Mouse (Mus musculus) myocyte (in vitro differentiated cells): ENCODE data around the gene Zfp423. TPM values are rescaled to one million over a fixed set of nuclear protein-coding genes. Genes with fewer than 3 reads are reported as not detected.

ENCODE experiments used
- H3K27me3 ChIP-seq: one replicate; pipeline ENCODE4 v1.6.1; 2011; ENCODE audit not compliant: control insufficient read depth, insufficient read depth, insufficient read length
- H3K36me3 ChIP-seq: one replicate; pipeline ENCODE4 v1.6.1; 2011; ENCODE audit not compliant: control insufficient read depth, insufficient read depth
- H3K4me2 ChIP-seq: one replicate; pipeline ENCODE4 v1.6.1; 2011; ENCODE audit warnings: low read depth, control low read depth
- H3K4me3 ChIP-seq: one replicate; pipeline ENCODE4 v1.5.1; 2011; ENCODE audit warnings: mild to moderate bottlenecking, control low read depth, moderate library complexity
- H3K79me2 ChIP-seq: one replicate; pipeline ENCODE4 v1.6.1; 2011; ENCODE audit not compliant: control insufficient read depth, insufficient read depth
- H3ac ChIP-seq: one replicate; pipeline ENCODE4 v1.6.1; 2011; ENCODE audit not compliant: control insufficient read depth, insufficient read length
- CEBPB ChIP-seq: IDR thresholded peaks from 2 replicates; pipeline ENCODE4 v1.6.1; 2011; ENCODE audit warnings: mild to moderate bottlenecking, moderate library complexity; ENCODE audit not compliant: poor library complexity, insufficient read depth, severe bottlenecking
- E2F4 ChIP-seq: IDR thresholded peaks from one replicate; pipeline ENCODE4 v1.6.1; 2011; ENCODE audit warnings: mild to moderate bottlenecking, control low read depth, moderate library complexity; ENCODE audit not compliant: insufficient read depth
- MAX ChIP-seq: IDR thresholded peaks from one replicate; pipeline ENCODE4 v1.6.1; 2011; ENCODE audit warnings: low read depth, mild to moderate bottlenecking, control low read depth
- MYOD1 ChIP-seq, 3 experiments: IDR thresholded peaks; one replicate each; pipeline ENCODE4 v1.6.1; 2011; ENCODE audit warnings: control low read depth in 2 of 3, low read depth in 2 of 3, mild to moderate bottlenecking in 2 of 3, moderate library complexity in 1 of 3; ENCODE audit not compliant: insufficient read length in 2 of 3, control insufficient read depth in 1 of 3
- MYOG ChIP-seq, 3 experiments: IDR thresholded peaks; one replicate each; pipeline ENCODE4 v1.6.1; 2011; ENCODE audit warnings: control low read depth in 2 of 3, low read depth in 2 of 3, mild to moderate bottlenecking in 2 of 3; ENCODE audit not compliant: insufficient read length in 2 of 3, control insufficient read depth in 1 of 3, insufficient read depth in 1 of 3
- POLR2A ChIP-seq: IDR thresholded peaks from one replicate; pipeline ENCODE4 v1.6.1; 2011; ENCODE audit warnings: low read depth, mild to moderate bottlenecking, control low read depth, moderate library complexity; ENCODE audit not compliant: insufficient read length
- POLR2AphosphoS2 ChIP-seq: IDR thresholded peaks from one replicate; pipeline ENCODE4 v1.6.1; 2011; ENCODE audit warnings: low read depth, control low read depth; ENCODE audit not compliant: insufficient read length
- REST ChIP-seq: IDR thresholded peaks from one replicate; pipeline ENCODE4 v1.6.1; 2011; ENCODE audit warnings: mild to moderate bottlenecking, control low read depth, moderate library complexity; ENCODE audit not compliant: insufficient read depth, insufficient read length
- SRF ChIP-seq: IDR thresholded peaks from one replicate; pipeline ENCODE4 v1.6.1; 2011; ENCODE audit warnings: low read depth; ENCODE audit not compliant: control insufficient read depth, insufficient read length
- TCF12 ChIP-seq: IDR thresholded peaks from one replicate; pipeline ENCODE4 v1.6.1; 2011; ENCODE audit warnings: mild to moderate bottlenecking, control low read depth; ENCODE audit not compliant: poor library complexity, insufficient read depth, severe bottlenecking
- TCF3 ChIP-seq: IDR thresholded peaks from one replicate; pipeline ENCODE4 v1.6.1; 2011; ENCODE audit warnings: low read depth, control low read depth; ENCODE audit not compliant: insufficient read length
- USF1 ChIP-seq: IDR thresholded peaks from one replicate; pipeline ENCODE4 v1.6.1; 2011; ENCODE audit warnings: low read depth, mild to moderate bottlenecking, control low read depth, moderate library complexity
- polyA plus RNA-seq: library from polyadenylated mRNA; unstranded; fragments of >200 nt; fragmentation: generic; extraction: Trizol; gene quantifications from one replicate; pipeline ENCODE4 v1.2.1, GENCODE M21; 2012; ENCODE audit warnings: missing spikeins

Zfp423 gene
- polyA plus RNA-seq, 1 experiment = 0.04 TPM

DNA sequence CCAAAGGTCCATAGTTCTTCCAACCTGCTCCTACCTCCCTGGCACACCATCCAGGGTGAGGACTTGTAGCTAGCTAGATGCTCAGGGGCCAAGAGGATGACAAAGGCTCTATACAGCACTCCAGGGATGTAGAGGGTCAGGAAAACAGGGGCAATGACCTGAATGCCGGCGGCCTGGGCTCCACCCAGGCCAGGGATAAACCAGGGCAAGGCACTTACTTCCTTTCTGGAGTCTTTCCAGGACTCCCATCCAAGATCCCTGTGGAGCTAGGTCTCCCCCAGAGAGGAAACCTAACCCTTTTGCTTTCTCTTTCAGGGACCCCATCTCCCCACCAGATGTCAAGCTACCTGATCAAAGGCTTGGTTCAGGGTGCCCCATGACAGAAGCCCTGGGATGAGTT is 30.5 kb downstream of the Zfp423 start:
- Histone ChIP-seq H3K27me3 (no peaks in the 10 kb centered on the region), H3K4me3 (no peak overlapping the region), H3K4me2 (no peak overlapping the region), H3ac (no peak overlapping the region), H3K79me2 (no peaks in the 10 kb centered on the region), H3K36me3 (no peaks in the 10 kb centered on the region)
- TF ChIP-seq TCF12 (no peak), TCF3 (no peak), E2F4 (no peak), REST (no peak), POLR2A (no peak), POLR2AphosphoS2 (no peak)

DNA sequence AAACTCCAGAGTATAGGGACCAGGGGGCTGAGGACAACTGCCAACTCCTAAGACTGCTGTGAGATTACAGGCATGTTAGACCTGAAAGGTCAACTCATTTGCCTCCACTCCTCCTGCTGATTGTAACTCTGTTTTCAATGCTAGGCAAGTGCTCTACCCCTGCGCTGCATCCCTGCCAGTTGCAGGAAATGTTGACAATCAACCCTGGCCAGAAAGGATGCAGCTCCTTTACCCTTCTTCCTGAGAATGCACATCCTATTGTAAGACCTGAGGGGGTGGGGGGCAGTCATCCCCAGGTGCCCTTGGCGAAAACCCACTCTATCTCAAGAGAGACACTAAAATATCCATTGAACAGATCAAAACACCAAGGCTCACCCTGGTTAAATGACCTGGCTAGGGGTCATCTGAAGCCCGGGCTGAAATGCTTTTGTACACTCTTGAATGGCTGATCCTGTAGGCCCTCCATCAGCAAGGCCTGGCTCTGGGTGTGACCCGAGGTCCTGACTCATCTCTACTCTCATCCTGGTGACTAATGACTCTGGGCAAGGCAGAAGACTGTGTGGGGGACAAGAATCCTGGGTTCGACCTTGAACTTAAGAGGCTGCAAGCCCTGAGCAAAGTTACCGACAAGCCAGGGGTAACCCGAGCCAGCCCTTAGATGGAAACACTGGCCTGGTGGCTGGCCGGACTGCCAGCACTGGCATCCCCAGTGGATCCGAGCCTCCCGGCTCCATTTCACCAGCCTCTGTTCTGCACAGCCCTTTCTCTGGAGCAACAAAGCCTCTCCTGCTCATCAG is 32.2 kb downstream of the Zfp423 start:
- Histone ChIP-seq H3K79me2 (no peaks in the 10 kb centered on the region), H3ac (no peak overlapping the region), H3K36me3 (no peaks in the 10 kb centered on the region), H3K27me3 (no peaks in the 10 kb centered on the region), H3K4me2 (peak overlapping the region; percentile 38), H3K4me3 (no peak overlapping the region)
- TF ChIP-seq MYOG (IDR thresholded peaks at IDR 0.05; ENCODE audit: control insufficient read depth in 1 of 3, insufficient read depth in 1 of 3, insufficient read length in 2 of 3, low read depth in 2 of 3) (no peak), E2F4 (no peak), MYOD1 (IDR thresholded peaks at IDR 0.05; ENCODE audit: control insufficient read depth in 1 of 3, insufficient read length in 2 of 3, low read depth in 2 of 3) (no peak), POLR2AphosphoS2 (no peak), CEBPB (no peak), MAX (no peak), POLR2A (no peak), TCF3 (no peak), REST (no peak), TCF12 (no peak), USF1 (no peak), SRF (no peak)

DNA sequence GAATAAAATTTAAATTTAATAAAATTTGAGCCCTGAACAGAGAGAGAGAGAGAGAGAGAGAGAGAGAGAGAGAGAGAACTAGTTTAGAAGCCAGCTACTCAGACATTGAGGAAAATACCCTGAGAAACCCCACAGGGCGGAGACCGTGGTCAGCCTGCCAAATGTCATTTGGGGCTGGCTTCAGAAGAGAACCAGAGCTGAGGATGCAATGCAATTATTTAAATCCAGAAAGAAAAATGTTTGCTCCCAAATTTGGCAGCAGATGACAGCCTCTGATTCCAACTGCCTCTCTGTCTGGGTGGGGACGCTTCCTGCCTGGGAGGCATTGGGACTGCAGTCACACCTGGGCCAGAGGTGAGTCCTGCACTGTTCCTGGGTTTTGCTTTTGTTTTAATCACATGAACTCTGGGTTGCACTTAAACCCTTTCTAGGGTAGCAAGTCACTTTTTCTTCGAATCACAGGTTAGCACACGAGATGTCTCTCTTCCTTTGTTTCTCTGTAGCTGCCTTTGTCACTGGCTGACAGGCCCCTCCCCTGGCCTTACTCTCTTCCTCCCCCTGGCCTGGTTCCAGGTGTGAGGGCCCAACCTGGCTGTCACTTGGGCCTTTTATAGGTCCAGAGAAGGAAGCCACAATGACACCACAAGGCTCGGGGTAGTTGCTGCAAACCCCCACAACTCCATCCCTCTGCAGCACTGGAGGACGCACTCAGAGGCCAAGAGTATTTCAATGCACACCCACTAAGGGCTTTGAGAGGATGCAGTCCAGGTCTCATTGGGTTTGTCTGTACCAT is 33.1 kb downstream of the Zfp423 start:
- H3K36me3 ChIP-seq = no peaks in the 10 kb centered on the region
- H3K79me2 ChIP-seq = no peaks in the 10 kb centered on the region
- TF ChIP-seq REST = no peak
- no peak for TF ChIP-seq SRF
- TF ChIP-seq MYOG (IDR thresholded peaks at IDR 0.05; ENCODE audit: control insufficient read depth in 1 of 3, insufficient read depth in 1 of 3, insufficient read length in 2 of 3, low read depth in 2 of 3) = no peak
- TF ChIP-seq CEBPB = no peak
- TF ChIP-seq E2F4 = no peak
- H3ac ChIP-seq = no peak overlapping the region
- H3K4me2 ChIP-seq = no peak overlapping the region
- H3K27me3 ChIP-seq = no peaks in the 10 kb centered on the region
- H3K4me3 ChIP-seq = no peak overlapping the region

DNA sequence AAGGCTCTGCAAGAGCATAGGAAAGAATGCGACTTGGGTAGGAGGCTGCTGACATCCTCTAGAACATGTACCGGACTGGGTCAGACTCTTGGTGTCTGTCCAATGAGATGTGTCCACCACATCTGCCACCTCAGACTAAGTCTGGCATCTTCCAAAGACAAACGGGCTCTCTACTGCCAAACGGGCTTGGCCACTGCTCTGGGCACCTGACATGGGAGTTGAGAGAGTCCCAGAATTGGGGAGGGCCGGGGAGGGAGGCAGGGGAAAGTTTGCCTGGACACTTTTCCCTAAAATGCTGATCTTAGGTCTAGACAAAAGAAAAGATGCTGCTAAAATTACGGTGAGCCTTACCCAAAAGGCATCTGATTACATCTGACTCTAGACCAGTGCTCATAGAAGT is 36.5 kb downstream of the Zfp423 start:
- no peaks in the 10 kb centered on the region for H3K79me2 ChIP-seq
- H3ac ChIP-seq = no peak overlapping the region
- H3K4me3 ChIP-seq = no peak overlapping the region
- TF ChIP-seq USF1 (no peak), POLR2AphosphoS2 (no peak), E2F4 (no peak), SRF (no peak), MYOG (IDR thresholded peaks at IDR 0.05; ENCODE audit: control insufficient read depth in 1 of 3, insufficient read depth in 1 of 3, insufficient read length in 2 of 3, low read depth in 2 of 3) (no peak), CEBPB (no peak), MAX (no peak), TCF12 (no peak), POLR2A (no peak), REST (no peak), TCF3 (no peak)
- H3K4me2 ChIP-seq = no peak overlapping the region
- H3K27me3 ChIP-seq = peaks cover 5% of the 10 kb centered on the region
- no peaks in the 10 kb centered on the region for H3K36me3 ChIP-seq

DNA sequence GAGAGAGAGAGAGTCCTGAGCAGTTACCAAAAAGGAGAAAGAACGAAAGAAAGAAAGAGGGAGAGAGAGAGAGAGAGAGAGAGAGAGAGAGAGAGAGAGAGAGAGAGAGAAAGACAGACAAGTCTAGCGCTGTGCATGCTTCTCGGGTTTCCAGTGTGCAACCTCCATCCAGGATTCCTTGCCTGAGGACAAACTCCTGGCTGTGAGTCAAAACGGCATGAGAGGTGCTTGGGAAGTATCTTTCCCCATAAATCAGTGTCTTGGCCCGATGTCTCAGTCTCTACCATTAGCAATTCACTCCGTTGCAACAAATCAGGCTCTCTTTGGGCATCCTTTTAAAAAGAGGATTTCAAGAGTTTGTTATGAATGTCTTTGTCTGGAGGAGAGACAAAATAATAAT is 36.9 kb downstream of the Zfp423 start:
- no peak overlapping the region for H3ac ChIP-seq
- no peak for TF ChIP-seq CEBPB
- no peak for TF ChIP-seq SRF
- TF ChIP-seq TCF12 = no peak

More for the DNA sequence above, 36.9 kb downstream of the Zfp423 start:
- H3K27me3 ChIP-seq = peaks cover 5% of the 10 kb centered on the region
- no peaks in the 10 kb centered on the region for H3K36me3 ChIP-seq
- H3K4me3 ChIP-seq = no peak overlapping the region
- H3K79me2 ChIP-seq = no peaks in the 10 kb centered on the region
- no peak overlapping the region for H3K4me2 ChIP-seq
